9 mouse cellular contexts compared by ENCODE assay signal in genomic region chr9:3006636-3007035, GRCm38 (mm10). TPM values are rescaled to one million over a fixed set of nuclear protein-coding genes. Genes with fewer than 3 reads are reported as not detected.
A peak's percentile ranks its signal among the peaks of the same experiment; 100 is the strongest.
DNase-seq lines count a peak whose midpoint lies in the region; ATAC-seq and TF ChIP-seq lines count a peak whose summit lies in the region.
"Not testable (repeated sequence)": the region's sequence is repeated elsewhere in the genome, so short reads cannot be mapped to it uniquely, and the experiment has no call there.
"Had no signal": no experiment of that assay in that cellular context is flagged by ENCODE, and none has a peak within 500 bp of the region (broad histone marks: within the 10 kb centered on the region; RNA-seq: fewer than 3 reads in every experiment).

No protein-coding gene starts in this region.

- not testable (repeated sequence) for H3K4me3 ChIP-seq in embryonic facial prominence, embryonic 14.5 days (ENCODE audit: low read depth, low read length); liver, embryonic 14.5 days (ENCODE audit: insufficient read depth in 1 of 2, low read depth in 2 of 2, low read length in 2 of 2)

- TF ChIP-seq EP300 in liver, embryonic 14.5 days (IDR thresholded peaks at IDR 0.05; ENCODE audit: low read depth): not testable (repeated sequence)

- DNase-seq in B cell, adult 2 months: peak; percentile 96 to 98
- not testable (repeated sequence) for DNase-seq in embryonic facial prominence, embryonic 14.5 days (ENCODE audit: low spot score); liver, embryonic 14.5 days (ENCODE audit: low read depth in 3 of 3, low spot score in 3 of 3)
- peak; percentile 100 for DNase-seq in heart, adult 8-10 months (ENCODE audit: low spot score)
- DNase-seq in layer of hippocampus, postnatal 10 days (ENCODE audit: low spot score in 2 of 2): peak; percentile 94 to 96
- DNase-seq in monocyte, adult 2 months (ENCODE audit: low read depth in 1 of 2, low spot score in 2 of 2): peak; percentile 100
- DNase-seq in spleen, postnatal 4 days (ENCODE audit: low spot score in 2 of 2): peak; percentile 89 to 98

- not testable (repeated sequence) for TF ChIP-seq CTCF in liver, embryonic 14.5 days (IDR thresholded peaks at IDR 0.05; ENCODE audit: low read depth)

- not testable (repeated sequence) for H3K36me3 ChIP-seq in embryonic facial prominence, embryonic 14.5 days (ENCODE audit: control insufficient read depth, insufficient read depth, low read length); liver, embryonic 14.5 days (replicated peaks; ENCODE audit: control insufficient read depth, insufficient read depth, low read depth)

- H3K4me2 ChIP-seq in embryonic facial prominence, embryonic 14.5 days (ENCODE audit: low read depth, low read length); liver, embryonic 14.5 days (ENCODE audit: low read depth): not testable (repeated sequence)

- not testable (repeated sequence) for H3K27me3 ChIP-seq in embryonic facial prominence, embryonic 14.5 days (replicated peaks; ENCODE audit: control insufficient read depth, insufficient read depth, low read length); liver, embryonic 14.5 days (ENCODE audit: control insufficient read depth, insufficient read depth, low read length)

- ATAC-seq in embryonic facial prominence, embryonic 14.5 days (ENCODE audit: low read depth): peak; percentile 70; the same call in 1 of the 2 replicates
- peak; percentile 36 for ATAC-seq in inflammation-experienced regulatory T-cells, adult 6 months
- peak; percentile 64 for ATAC-seq in liver, embryonic 14.5 days (ENCODE audit: insufficient read depth)

- WGBS in embryonic facial prominence, embryonic 14.5 days: 74% methylated on average over 7 of the region's 8 CpGs
- 47% methylated on average over 8 of the region's 8 CpGs for WGBS in liver, embryonic 14.5 days (ENCODE audit: insufficient replicate concordance)

- not testable (repeated sequence) for H3K9ac ChIP-seq in embryonic facial prominence, embryonic 14.5 days (ENCODE audit: low read depth, low read length); liver, embryonic 14.5 days (replicated peaks)

- not testable (repeated sequence) for H3K27ac ChIP-seq in embryonic facial prominence, embryonic 14.5 days (replicated peaks; ENCODE audit: low read depth, low read length); liver, embryonic 14.5 days

- not testable (repeated sequence) for H3K9me3 ChIP-seq in embryonic facial prominence, embryonic 14.5 days (ENCODE audit: control insufficient read depth, low read length); liver, embryonic 14.5 days (ENCODE audit: control insufficient read depth, low read length)

- not testable (repeated sequence) for H3K4me1 ChIP-seq in embryonic facial prominence, embryonic 14.5 days (ENCODE audit: control insufficient read depth, insufficient read depth, low read length); liver, embryonic 14.5 days (replicated peaks; ENCODE audit: control insufficient read depth in 2 of 2, insufficient read depth in 2 of 2, low read length in 1 of 2)

RNA-seq across cellular contexts. Expression of gene Gm11168, which starts 3.5 kb away (rescaled TPM):
- polyA plus RNA-seq in embryonic facial prominence, embryonic 14.5 days (2014; fragmentation: Nextera tagmentation; extraction: Ambion mirVana): not detected in 2 replicates
- total RNA-seq in heart, adult 8-10 months (2022): not detected
- 1 to 10 TPM in 1 of 3 experiments, under 1 TPM in 1, not detected in 1; 0.84 to 2.4 TPM for polyA plus RNA-seq in inflammation-experienced regulatory T-cells, adult 6 months (2017; shearing (Covaris generic))
- not detected for total RNA-seq in layer of hippocampus, postnatal 10 days (2021)
- not detected in 2 replicates for polyA plus RNA-seq in liver, embryonic 14.5 days (2012; rRNA removed)
- polyA plus RNA-seq in liver, embryonic 14.5 days (2014; fragmentation: Nextera tagmentation; extraction: Ambion mirVana): not detected in 2 replicates
- total RNA-seq: liver, adult 2 months had no signal
- polyA plus RNA-seq: liver, adult 2 months had no signal

RNA-seq across cellular contexts. Expression of gene Gm10722, which starts 5.9 kb away (rescaled TPM):
- polyA plus RNA-seq in embryonic facial prominence, embryonic 14.5 days (2014; fragmentation: Nextera tagmentation; extraction: Ambion mirVana): not detected in 2 replicates
- not detected for total RNA-seq in heart, adult 8-10 months (2022)
- polyA plus RNA-seq in inflammation-experienced regulatory T-cells, adult 6 months (2017; shearing (Covaris generic)): under 1 TPM in 1 of 3 experiments, not detected in 2; 0.74 TPM
- not detected for total RNA-seq in layer of hippocampus, postnatal 10 days (2021)
- not detected in 2 replicates for polyA plus RNA-seq in liver, embryonic 14.5 days (2012; rRNA removed)
- polyA plus RNA-seq in liver, embryonic 14.5 days (2014; fragmentation: Nextera tagmentation; extraction: Ambion mirVana): not detected in 2 replicates
- total RNA-seq: liver, adult 2 months had no signal
- polyA plus RNA-seq: liver, adult 2 months had no signal

RNA-seq across cellular contexts. Expression of gene Gm10721, which starts 6.3 kb away (rescaled TPM):
- not detected in 2 replicates for polyA plus RNA-seq in embryonic facial prominence, embryonic 14.5 days (2014; fragmentation: Nextera tagmentation; extraction: Ambion mirVana)
- total RNA-seq in heart, adult 8-10 months (2022): under 1 TPM; 0.43 to 0.90 (median 0.58) TPM
- polyA plus RNA-seq in inflammation-experienced regulatory T-cells, adult 6 months (2017; shearing (Covaris generic)): under 1 TPM in 1 of 3 experiments, not detected in 2; 0.99 TPM
- 1 to 10 TPM in 1 of 2 experiments, not detected in 1; 1.3 TPM for total RNA-seq in layer of hippocampus, postnatal 10 days (2021)
- not detected in 2 replicates for polyA plus RNA-seq in liver, embryonic 14.5 days (2012; rRNA removed)
- not detected in 2 replicates for polyA plus RNA-seq in liver, embryonic 14.5 days (2014; fragmentation: Nextera tagmentation; extraction: Ambion mirVana)
- total RNA-seq: liver, adult 2 months had no signal
- polyA plus RNA-seq: liver, adult 2 months had no signal

RNA-seq across cellular contexts. Expression of gene Gm10720, which starts 8.8 kb away (rescaled TPM):
- not detected in 2 replicates for polyA plus RNA-seq in embryonic facial prominence, embryonic 14.5 days (2014; fragmentation: Nextera tagmentation; extraction: Ambion mirVana)
- total RNA-seq in heart, adult 8-10 months (2022): not detected
- polyA plus RNA-seq in inflammation-experienced regulatory T-cells, adult 6 months (2017; shearing (Covaris generic)): not detected
- total RNA-seq in layer of hippocampus, postnatal 10 days (2021): not detected
- polyA plus RNA-seq in liver, embryonic 14.5 days (2012; rRNA removed): not detected in 2 replicates
- not detected in 2 replicates for polyA plus RNA-seq in liver, embryonic 14.5 days (2014; fragmentation: Nextera tagmentation; extraction: Ambion mirVana)
- total RNA-seq: liver, adult 2 months had no signal
- polyA plus RNA-seq: liver, adult 2 months had no signal

RNA-seq across cellular contexts. Expression of gene Gm10719, which starts 10.6 kb away (rescaled TPM):
- polyA plus RNA-seq in embryonic facial prominence, embryonic 14.5 days (2014; fragmentation: Nextera tagmentation; extraction: Ambion mirVana): not detected in 2 replicates
- total RNA-seq in heart, adult 8-10 months (2022): under 1 TPM in 2 of 4 experiments, not detected in 2; 0.47 to 0.52 TPM
- polyA plus RNA-seq in inflammation-experienced regulatory T-cells, adult 6 months (2017; shearing (Covaris generic)): 1 to 10 TPM in 1 of 3 experiments, under 1 TPM in 1, not detected in 1; 0.89 to 3.2 TPM
- total RNA-seq in layer of hippocampus, postnatal 10 days (2021): under 1 TPM; 0.62 to 0.76 TPM
- not detected in 2 replicates for polyA plus RNA-seq in liver, embryonic 14.5 days (2012; rRNA removed)
- not detected in 2 replicates for polyA plus RNA-seq in liver, embryonic 14.5 days (2014; fragmentation: Nextera tagmentation; extraction: Ambion mirVana)
- polyA plus RNA-seq: liver, adult 2 months had no signal
